Mouse (Mus musculus): ENCODE results near the gene Cdkl3.
"Not testable (repeated sequence)": the region's sequence is repeated elsewhere in the genome, so short reads cannot be mapped to it uniquely, and the experiment has no call there.

Cdkl3 gene

DNA sequence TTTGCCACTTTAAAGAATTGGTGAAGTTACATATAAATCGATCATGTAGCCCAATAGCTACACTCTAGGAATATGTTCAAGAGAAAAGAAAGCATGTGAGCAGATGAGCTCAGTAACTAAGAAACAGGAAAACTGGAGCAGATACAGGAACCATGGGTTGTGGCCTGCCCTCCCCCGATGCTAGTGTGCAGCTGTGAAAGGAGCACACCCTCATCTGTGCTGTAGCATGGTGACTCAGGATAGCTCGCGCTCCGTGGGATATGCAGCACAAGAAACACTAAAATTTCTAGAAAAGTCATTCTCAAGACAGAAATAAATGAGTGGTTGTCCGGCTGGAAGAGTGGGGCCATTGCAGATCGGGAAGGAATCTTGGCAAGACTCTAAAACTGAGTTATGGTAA lies 113.1 kb downstream of the Cdkl3 start:
- ChIA-PET CTCF (interaction anchor here in 3 of 4 experiments (0.5 to 0.6 kb wide), 3 partner anchors 41 to 113 kb away, joined by 3 to 5 read pairs (median 5); no protein-coding TSS in a partner anchor), POLR2A (interaction anchor here in 2 of 4 experiments (0.5 to 10.4 kb wide), 19 partner anchors 9 to 1143 kb away, joined by 3 to 98 read pairs (median 4); partner anchors contain the start of gene Ppp2ca (in 2 of the 2))

DNA sequence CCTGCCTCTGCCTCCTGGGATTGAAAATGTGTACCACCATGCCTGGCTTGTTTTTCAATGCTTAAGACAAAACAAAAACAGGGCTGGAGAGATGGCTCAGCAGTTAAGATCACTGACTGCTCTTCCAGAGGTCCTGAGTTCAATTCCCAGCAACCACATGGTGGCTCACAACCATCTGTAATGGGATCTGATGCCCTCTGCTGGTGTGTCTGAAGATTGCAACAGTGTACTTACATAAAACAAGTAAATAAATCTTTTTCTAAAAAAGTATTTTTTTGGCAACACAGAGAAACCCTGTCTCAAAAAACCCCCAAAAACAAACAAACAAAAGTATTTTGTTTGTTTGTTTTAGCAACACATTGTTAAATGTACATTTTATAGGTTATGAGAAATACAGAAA lies 116.4 kb downstream of the Cdkl3 start:
- POLR2A ChIA-PET, result interaction anchor here in 1 of 4 experiments (1.3 to 10.4 kb wide), 2 partner anchors 7 to 22 kb away, joined by 4 to 98 read pairs; partner anchors contain the start of gene Ppp2ca
- CTCF ChIA-PET, result not testable (repeated sequence)

DNA sequence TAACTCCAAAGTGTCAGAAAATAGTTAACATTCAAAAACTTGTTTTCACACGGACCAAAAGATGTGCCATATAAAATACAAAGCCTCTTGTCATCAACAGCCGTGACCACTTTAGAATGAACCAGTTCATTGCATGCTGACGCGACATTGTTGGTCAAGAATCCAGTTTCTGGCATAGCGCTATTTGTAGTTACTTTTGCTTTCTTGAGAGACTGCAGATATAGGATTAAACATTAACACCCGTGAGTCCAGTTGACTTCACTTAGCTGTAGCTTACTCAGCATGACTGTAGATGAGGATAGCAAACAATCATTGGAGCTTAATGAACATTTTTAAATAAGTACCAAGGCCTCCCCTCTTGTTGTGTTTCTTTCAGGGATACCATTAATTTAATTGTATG lies 118.0 kb downstream of the Cdkl3 start:
- CTCF ChIA-PET, result interaction anchor here in 1 of 4 experiments (1.0 to 1.3 kb wide), 2 partner anchors 7 to 302 kb away, joined by 3 read pairs; no protein-coding TSS in a partner anchor
- POLR2A ChIA-PET, result interaction anchor here in 2 of 4 experiments (0.5 to 1.7 kb wide), 2 partner anchors 9 to 1260 kb away, joined by 4 read pairs; no protein-coding TSS in a partner anchor

DNA sequence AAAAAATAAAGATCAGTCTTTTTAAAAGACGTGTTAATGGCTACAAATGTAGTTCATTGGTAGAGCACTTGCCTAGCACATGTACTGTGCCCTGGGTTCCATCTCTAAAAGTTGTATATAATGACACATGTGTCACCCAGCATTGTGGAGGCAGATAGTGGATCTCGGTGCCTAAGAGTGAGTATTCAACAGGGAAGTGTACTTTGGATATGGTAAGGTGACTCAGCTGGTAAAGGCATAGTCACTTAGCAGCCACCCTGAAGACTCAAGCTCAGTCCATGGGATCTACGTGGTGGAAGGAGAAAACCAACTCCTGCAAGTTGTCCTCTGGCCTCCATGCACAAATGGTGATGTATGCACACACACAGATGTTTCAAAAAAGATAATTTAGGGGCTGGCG lies 120.4 kb downstream of the Cdkl3 start:
- ChIA-PET POLR2A (interaction anchor here in 1 of 4 experiments (0.7 to 9.1 kb wide), 4 partner anchors 9 to 96 kb away, joined by 3 to 98 read pairs (median 6); no protein-coding TSS in a partner anchor), CTCF (interaction anchor here in 1 of 4 experiments (0.6 kb wide), 1 partner anchor 1093 kb away, joined by 3 read pairs; no protein-coding TSS in a partner anchor)

DNA sequence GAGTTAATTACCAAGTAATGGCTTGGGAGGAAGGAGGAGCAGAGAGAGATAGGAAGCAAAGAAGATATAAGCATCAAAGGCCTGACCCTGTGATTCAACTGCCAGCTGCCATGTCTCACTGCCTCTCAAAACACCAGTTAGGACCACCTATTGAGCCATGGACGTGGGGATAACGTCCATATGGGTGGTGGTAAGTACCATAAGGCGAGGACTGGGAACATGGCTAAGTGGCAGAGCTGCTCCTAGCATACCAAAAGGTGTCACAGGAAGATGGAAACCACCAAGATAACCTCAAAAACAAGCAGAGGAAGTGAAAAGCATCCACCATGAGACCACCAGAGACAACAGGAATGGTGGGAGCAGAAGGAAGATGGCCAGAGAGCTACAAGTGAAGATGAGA lies 123.1 kb downstream of the Cdkl3 start:
- ChIA-PET POLR2A (interaction anchor here in 2 of 4 experiments (0.6 to 9.1 kb wide), 6 partner anchors 12 to 1737 kb away, joined by 3 to 98 read pairs (median 3); no protein-coding TSS in a partner anchor), CTCF (interaction anchor here in 1 of 4 experiments (0.7 to 3.9 kb wide), 4 partner anchors 93 to 309 kb away, joined by 3 to 31 read pairs (median 4); no protein-coding TSS in a partner anchor)

DNA sequence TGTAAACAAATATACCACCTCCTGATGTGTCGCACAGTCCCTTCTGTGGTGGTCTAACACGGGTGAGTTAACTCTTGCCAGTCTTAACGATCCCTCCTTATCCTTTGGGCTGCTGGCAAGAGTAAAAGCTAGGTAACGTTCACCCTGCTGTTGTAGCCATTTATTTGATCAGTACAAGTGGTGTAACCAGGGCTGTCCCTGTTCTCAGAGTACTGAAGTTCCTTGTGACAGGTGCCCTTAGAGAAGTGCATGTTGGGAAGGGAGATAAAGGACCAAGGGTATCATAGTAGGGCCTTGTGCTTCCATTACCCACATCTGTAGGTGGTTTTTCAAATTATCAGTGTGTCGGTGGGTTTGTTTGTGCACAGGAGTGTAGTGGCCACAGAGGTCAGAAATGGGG lies 123.7 kb downstream of the Cdkl3 start:
- CTCF ChIA-PET, result interaction anchor here in 2 of 4 experiments (1.5 to 3.9 kb wide), 2 partner anchors 16 to 93 kb away, joined by 6 to 31 read pairs; no protein-coding TSS in a partner anchor

DNA sequence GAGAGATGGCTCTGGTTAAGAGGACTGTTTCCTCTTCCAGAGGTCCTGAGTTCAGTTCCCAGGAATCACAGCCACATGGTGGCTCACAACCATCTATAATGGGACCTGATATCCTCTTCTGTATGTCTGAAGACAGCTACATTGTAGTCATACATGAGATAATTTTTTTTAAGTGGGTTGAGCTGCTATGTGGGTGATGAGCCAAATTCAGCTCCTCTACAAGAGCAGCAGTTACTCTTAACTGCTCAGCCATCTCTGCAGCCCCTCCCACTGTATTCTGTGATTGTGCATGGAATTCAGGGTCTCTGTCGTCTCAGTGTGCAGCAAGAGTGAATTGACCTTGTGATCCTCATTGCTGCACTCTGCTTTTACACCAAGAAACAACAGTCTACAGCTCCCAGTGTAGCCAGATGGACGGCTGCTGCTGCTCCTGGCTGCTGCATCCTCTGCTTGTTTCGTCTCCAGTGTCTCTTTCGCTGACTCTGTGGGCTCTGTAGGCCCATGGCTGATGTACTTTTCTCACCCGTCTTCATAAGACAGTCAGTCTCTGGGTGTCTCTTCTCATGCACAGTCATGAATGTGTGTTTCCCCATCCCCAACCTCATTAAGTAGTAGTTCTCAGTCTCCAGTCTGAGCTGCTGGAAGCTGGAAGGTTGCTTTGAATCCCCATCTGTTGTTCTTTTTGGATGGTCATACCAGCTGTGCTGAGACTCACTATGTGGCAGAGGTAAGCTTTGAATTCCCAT lies 124.5 kb downstream of the Cdkl3 start:
- CTCF ChIA-PET, result interaction anchor here (0.6 to 3.9 kb wide), 14 partner anchors 15 to 562 kb away, joined by 3 to 31 read pairs (median 6); no protein-coding TSS in a partner anchor
- POLR2A ChIA-PET, result interaction anchor here in 3 of 4 experiments (0.6 to 9.1 kb wide), 22 partner anchors 7 to 308 kb away, joined by 3 to 98 read pairs (median 4); partner anchors contain the start of gene Ppp2ca (in 1 of the 3)

More for the DNA sequence above, 123.7 kb downstream of the Cdkl3 start:
- POLR2A ChIA-PET, result interaction anchor here in 2 of 4 experiments (0.6 to 9.1 kb wide), 7 partner anchors 9 to 215 kb away, joined by 3 to 98 read pairs (median 4); no protein-coding TSS in a partner anchor

DNA sequence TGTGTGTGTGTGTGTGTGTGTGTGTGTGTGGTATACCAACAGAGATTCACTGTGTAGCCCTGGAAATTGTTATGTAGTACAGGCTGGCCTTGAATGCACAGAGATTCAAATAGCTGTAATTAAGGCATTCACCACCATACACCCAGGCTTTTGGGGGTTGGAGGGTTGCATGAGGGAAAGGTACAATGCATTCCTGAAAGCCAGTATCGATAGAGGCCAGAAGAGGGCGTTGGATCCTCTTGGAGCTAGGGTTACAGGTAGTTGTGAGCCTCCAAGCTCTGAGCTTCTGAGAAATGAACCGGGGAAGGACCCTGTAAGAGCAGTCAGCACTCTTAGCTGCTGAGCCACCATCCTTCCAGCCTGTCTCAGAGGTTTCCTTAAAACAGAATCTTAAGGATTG lies 125.2 kb downstream of the Cdkl3 start:
- ChIA-PET POLR2A (interaction anchor here in 3 of 4 experiments (0.6 to 9.1 kb wide), 27 partner anchors 8 to 1722 kb away, joined by 3 to 98 read pairs (median 4); partner anchors contain the start of gene Ppp2ca (in 1 of the 3)), CTCF (interaction anchor here (0.5 to 3.9 kb wide), 34 partner anchors 8 to 1136 kb away, joined by 3 to 31 read pairs (median 4); partner anchors contain the start of gene Ppp2ca (in 1 of the 4))

DNA sequence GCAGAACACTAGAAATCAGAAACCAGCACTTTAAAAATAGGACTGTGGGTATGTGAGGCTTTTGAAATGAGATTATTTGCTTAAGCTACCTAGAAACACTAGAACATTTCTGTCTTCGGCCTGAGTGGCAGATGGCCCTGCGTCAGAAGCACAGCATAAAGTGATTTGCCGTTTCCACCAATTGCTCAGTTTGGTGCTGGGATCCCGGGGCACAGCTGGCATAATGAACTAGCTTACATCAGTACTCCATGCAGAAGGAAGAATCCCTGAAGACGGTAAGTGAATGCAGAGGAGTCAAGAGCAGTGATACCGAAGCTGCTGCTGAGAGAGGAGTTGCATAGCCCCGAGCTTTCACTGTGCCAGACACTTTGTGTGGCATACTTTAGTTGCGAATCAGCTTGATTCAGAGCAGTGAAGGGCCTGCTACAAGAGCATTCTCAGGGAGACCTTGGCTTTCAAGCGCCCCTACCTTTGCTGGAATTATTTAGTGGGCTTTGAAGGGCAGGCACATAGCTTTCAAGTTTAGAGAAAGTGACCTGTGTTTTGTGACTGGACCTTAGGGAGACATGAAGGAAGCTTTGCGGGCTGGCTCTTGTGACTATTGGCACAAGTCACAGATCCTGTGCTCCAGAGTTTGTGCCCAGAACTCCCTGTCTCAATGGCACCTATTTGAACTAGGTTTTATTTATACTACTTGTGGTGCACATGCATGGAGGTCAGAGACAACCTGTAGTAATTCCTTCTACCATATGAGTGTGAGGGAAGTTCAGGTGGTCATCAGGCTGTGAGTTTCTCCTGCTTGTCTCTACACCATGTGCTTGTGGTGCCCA lies 125.8 kb downstream of the Cdkl3 start:
- POLR2A ChIA-PET, result interaction anchor here in 3 of 4 experiments (0.6 to 9.1 kb wide), 31 partner anchors 9 to 1722 kb away, joined by 3 to 98 read pairs (median 4); partner anchors contain the start of gene Ppp2ca (in 1 of the 3)
- CTCF ChIA-PET, result interaction anchor here (0.5 to 3.9 kb wide), 39 partner anchors 8 to 1135 kb away, joined by 3 to 31 read pairs (median 4); partner anchors contain the start of gene Ppp2ca (in 1 of the 4)

DNA sequence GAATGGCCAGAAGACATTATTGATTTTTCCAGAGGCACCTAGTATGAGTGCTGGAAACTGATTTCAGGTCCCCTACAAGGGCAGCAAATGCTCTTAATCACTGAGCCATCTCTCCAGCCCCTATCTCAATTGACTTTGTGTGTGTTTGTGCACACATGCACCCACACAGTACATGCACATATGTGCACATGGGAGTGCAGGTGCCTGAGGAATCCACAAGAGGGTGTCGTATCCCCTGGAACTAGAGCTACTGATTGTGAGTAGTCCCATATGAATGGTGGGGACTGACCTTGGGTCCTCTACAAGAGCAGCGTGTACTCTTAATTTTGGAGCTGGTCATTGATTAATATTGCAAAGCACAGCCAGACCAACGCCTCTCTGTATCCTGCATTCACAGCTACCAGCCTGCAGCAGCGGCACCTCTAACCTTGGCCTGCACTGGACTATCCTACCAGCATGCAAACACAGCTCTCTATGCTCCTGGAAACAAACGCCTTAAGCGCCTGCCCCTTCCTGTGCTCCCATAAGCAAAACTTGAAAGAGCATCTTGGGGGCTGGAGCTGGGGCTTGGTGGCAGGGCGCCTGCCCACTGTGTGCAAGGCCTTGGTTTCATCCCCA lies 126.5 kb downstream of the Cdkl3 start:
- CTCF ChIA-PET, result interaction anchor here (0.6 to 3.9 kb wide), 17 partner anchors 11 to 322 kb away, joined by 3 to 31 read pairs (median 5); partner anchors contain the start of gene Ppp2ca (in 1 of the 4)
- POLR2A ChIA-PET, result interaction anchor here in 3 of 4 experiments (0.5 to 9.1 kb wide), 16 partner anchors 9 to 278 kb away, joined by 3 to 98 read pairs (median 4); no protein-coding TSS in a partner anchor
